26 mouse cellular contexts compared by ENCODE assay signal in the genomic region with DNA sequence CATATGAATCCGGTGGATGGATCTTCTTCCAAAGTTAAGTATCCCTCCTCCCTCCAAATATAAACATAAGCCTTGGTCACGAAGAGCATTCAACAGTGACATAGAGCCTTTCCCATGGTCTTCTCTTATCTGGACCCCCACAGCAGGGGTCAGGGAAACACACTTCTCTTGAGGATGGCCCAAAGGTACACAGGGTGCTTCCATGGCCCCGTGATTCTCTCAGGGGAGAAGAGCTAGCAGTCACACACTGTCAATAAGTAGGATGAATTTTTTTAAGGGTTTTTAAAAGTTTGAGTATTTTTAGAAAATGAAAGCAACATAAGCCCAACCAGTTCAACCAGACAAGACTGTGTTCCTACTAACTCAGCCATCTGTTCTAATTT. TPM values are rescaled to one million over a fixed set of nuclear protein-coding genes. Genes with fewer than 3 reads are reported as not detected.
A peak's percentile ranks its signal among the peaks of the same experiment; 100 is the strongest.
DNase-seq lines count a peak whose midpoint lies in the region; ATAC-seq and TF ChIP-seq lines count a peak whose summit lies in the region.
"Had no signal": no experiment of that assay in that cellular context is flagged by ENCODE, and none has a peak within 500 bp of the region (broad histone marks: within the 10 kb centered on the region; RNA-seq: fewer than 3 reads in every experiment).

No protein-coding gene starts in this region.

- no peak overlapping the region for H3K4me3 ChIP-seq in lung, postnatal 0 days (ENCODE audit: low read depth, low read length)
- no peak overlapping the region for H3K4me3 ChIP-seq in lung, adult 2 months (replicated peaks; ENCODE audit: extremely low read depth, low read depth, low read length)
- no peak overlapping the region for H3K4me3 ChIP-seq in bone marrow macrophage, adult 2 months (ENCODE audit: insufficient read depth, low read length)
- no peak overlapping the region for H3K4me3 ChIP-seq in intestine, embryonic 15.5 days (replicated peaks)
- no peak overlapping the region for H3K4me3 ChIP-seq in stomach, embryonic 15.5 days (replicated peaks)
- H3K4me3 ChIP-seq: embryonic facial prominence, embryonic 12.5 days; heart, embryonic 15.5 days; megakaryocyte, embryonic 14.5 days; midbrain, embryonic 12.5 days; myocyte; neural tube, embryonic 12.5 days had no signal

- DNase-seq in lung, postnatal 0 days (ENCODE audit: low spot score): no peak
- no peak for DNase-seq in lung, adult 2 months
- DNase-seq in cerebellum, postnatal 10 days: no peak
- no peak for DNase-seq in left cerebral cortex, adult 9 months (ENCODE audit: low spot score in 2 of 2)
- DNase-seq: adrenal gland, postnatal 10 days; cerebellum, adult 11 months; cerebellum, adult 9-10 months; embryo, embryonic 11 days; gastrocnemius, postnatal 36 days; kidney, postnatal 4 days; liver; lung, embryonic 14.5 days; right cerebral cortex, postnatal 4 days had no signal

- TF ChIP-seq POLR2A in lung, adult 2 months (IDR thresholded peaks at IDR 0.05; ENCODE audit: borderline replicate concordance, extremely low read depth, low read depth, low read length): no peak
- no peak for TF ChIP-seq POLR2A in bone marrow macrophage, adult 2 months (IDR thresholded peaks at IDR 0.05; ENCODE audit: borderline replicate concordance, low read depth, low read length)

- no peaks in the 10 kb centered on the region for H3K36me3 ChIP-seq in lung, postnatal 0 days (ENCODE audit: insufficient read depth, low read length)
- H3K36me3 ChIP-seq in intestine, embryonic 15.5 days: no peaks in the 10 kb centered on the region
- H3K36me3 ChIP-seq in stomach, embryonic 15.5 days: no peaks in the 10 kb centered on the region
- H3K36me3 ChIP-seq: embryonic facial prominence, embryonic 12.5 days; heart, embryonic 15.5 days; midbrain, embryonic 12.5 days; neural tube, embryonic 12.5 days had no signal

- H3K4me2 ChIP-seq in lung, postnatal 0 days (replicated peaks; ENCODE audit: low read depth, low read length): no peak overlapping the region
- H3K4me2 ChIP-seq in intestine, embryonic 15.5 days (replicated peaks): no peak overlapping the region
- no peak overlapping the region for H3K4me2 ChIP-seq in stomach, embryonic 15.5 days
- H3K4me2 ChIP-seq: embryonic facial prominence, embryonic 12.5 days; heart, embryonic 15.5 days; lung, embryonic 14.5 days; midbrain, embryonic 12.5 days; neural tube, embryonic 12.5 days had no signal

- no peak overlapping the region for H3K9ac ChIP-seq in lung, postnatal 0 days (replicated peaks; ENCODE audit: low read depth)
- no peak overlapping the region for H3K9ac ChIP-seq in intestine, embryonic 15.5 days
- no peak overlapping the region for H3K9ac ChIP-seq in stomach, embryonic 15.5 days
- H3K9ac ChIP-seq: embryonic facial prominence, embryonic 12.5 days; heart, embryonic 15.5 days; liver, embryonic 14.5 days; lung, embryonic 14.5 days; midbrain, embryonic 12.5 days; neural tube, embryonic 12.5 days had no signal

- WGBS in lung, postnatal 0 days: 63% methylated on average over 3 of the region's 3 CpGs
- 61% methylated on average over 3 of the region's 3 CpGs for WGBS in lung, adult 2 months
- 72% methylated on average over 3 of the region's 3 CpGs for WGBS in intestine, embryonic 15.5 days
- 81% methylated on average over 3 of the region's 3 CpGs for WGBS in stomach, embryonic 15.5 days

- no peak for TF ChIP-seq EP300 in lung, postnatal 0 days (IDR thresholded peaks at IDR 0.05)

- ATAC-seq in lung, postnatal 0 days: no peak
- ATAC-seq in intestine, embryonic 15.5 days: no peak
- ATAC-seq in stomach, embryonic 15.5 days (ENCODE audit: insufficient read depth, low FRiP score, low read depth): no peak
- no peak for ATAC-seq in CD4-positive, CD25-positive, alpha-beta regulatory T cell, adult 4 months
- ATAC-seq: forebrain, embryonic 14.5 days; Patski had no signal

- H3K27me3 ChIP-seq in lung, postnatal 0 days (replicated peaks; ENCODE audit: insufficient read depth, low read length): no peaks in the 10 kb centered on the region
- no peaks in the 10 kb centered on the region for H3K27me3 ChIP-seq in intestine, embryonic 15.5 days (replicated peaks)
- H3K27me3 ChIP-seq in stomach, embryonic 15.5 days (replicated peaks): no peaks in the 10 kb centered on the region
- H3K27me3 ChIP-seq: embryonic facial prominence, embryonic 12.5 days; heart, embryonic 15.5 days; megakaryocyte, embryonic 14.5 days; midbrain, embryonic 12.5 days; neural tube, embryonic 12.5 days; Patski had no signal

- no peak for TF ChIP-seq CTCF in lung, postnatal 0 days (IDR thresholded peaks at IDR 0.05)
- TF ChIP-seq CTCF in lung, adult 2 months (IDR thresholded peaks at IDR 0.05; ENCODE audit: insufficient read depth, low read length): no peak
- TF ChIP-seq CTCF in bone marrow macrophage, adult 2 months (IDR thresholded peaks at IDR 0.05; ENCODE audit: low read depth, low read length): no peak

- 0 out of 2 replicates have a peak overlapping the region, but pooled peaks have one; percentile 32 for H3K27ac ChIP-seq in lung, postnatal 0 days (ENCODE audit: low read length)
- peak overlapping the region; percentile 14; the same call in 1 of the 2 replicates for H3K27ac ChIP-seq in bone marrow macrophage, adult 2 months (ENCODE audit: insufficient read depth, low read depth, low read length)
- peak overlapping the region; percentile 72; the same call in 1 of the 2 replicates for H3K27ac ChIP-seq in intestine, embryonic 15.5 days
- peak overlapping the region; percentile 61; the same call in 1 of the 2 replicates for H3K27ac ChIP-seq in stomach, embryonic 15.5 days
- H3K27ac ChIP-seq: embryonic facial prominence, embryonic 12.5 days; heart, embryonic 15.5 days; liver, embryonic 14.5 days; midbrain, embryonic 12.5 days; neural tube, embryonic 12.5 days had no signal

- H3K9me3 ChIP-seq in lung, postnatal 0 days (ENCODE audit: low read length): no peaks in the 10 kb centered on the region
- no peaks in the 10 kb centered on the region for H3K9me3 ChIP-seq in intestine, embryonic 15.5 days
- H3K9me3 ChIP-seq in stomach, embryonic 15.5 days: no peaks in the 10 kb centered on the region
- H3K9me3 ChIP-seq: embryonic facial prominence, embryonic 12.5 days; heart, embryonic 15.5 days; megakaryocyte, embryonic 14.5 days; midbrain, embryonic 12.5 days; neural tube, embryonic 12.5 days had no signal

- 0 out of 2 replicates have a peak, but pooled peaks cover 1% of the 10 kb centered on the region for H3K4me1 ChIP-seq in lung, postnatal 0 days (ENCODE audit: insufficient read depth, low read depth, low read length)
- H3K4me1 ChIP-seq in lung, adult 2 months (ENCODE audit: control insufficient read depth, insufficient read depth, low read length): peaks cover 5% of the 10 kb centered on the region
- peaks cover 15% of the 10 kb centered on the region for H3K4me1 ChIP-seq in bone marrow macrophage, adult 2 months (ENCODE audit: control insufficient read depth, insufficient read depth, low read length)
- H3K4me1 ChIP-seq in intestine, embryonic 15.5 days (replicated peaks): peaks cover 12% of the 10 kb centered on the region
- H3K4me1 ChIP-seq in stomach, embryonic 15.5 days: 0 out of 2 replicates have a peak, but pooled peaks cover 4% of the 10 kb centered on the region
- H3K4me1 ChIP-seq: neural tube, embryonic 12.5 days had no signal

RNA-seq across cellular contexts. Expression of a gene that starts 58.2 kb away (rescaled TPM):
- polyA plus RNA-seq in lung, postnatal 0 days (2015; fragmentation: Nextera tagmentation; extraction: Ambion mirVana): 123 and 145 TPM in 2 replicates
- 261 and 286 TPM in 2 replicates for polyA plus RNA-seq in lung, adult 2 months (2012; rRNA removed)
- 265 and 268 TPM in 2 replicates for polyA plus RNA-seq in bone marrow macrophage, adult 2 months (2012; ENCODE audit: insufficient read depth, insufficient read length, missing spikeins)
- 95.8 and 107 TPM in 2 replicates for polyA plus RNA-seq in intestine, embryonic 15.5 days (2015; fragmentation: Nextera tagmentation; extraction: Ambion mirVana)
- 142 and 146 TPM in 2 replicates for polyA plus RNA-seq in stomach, embryonic 15.5 days (2015; fragmentation: Nextera tagmentation; extraction: Ambion mirVana)
- 100 to 1,000 TPM; 139 to 188 TPM for polyA plus RNA-seq in CD4-positive, CD25-positive, alpha-beta regulatory T cell, adult 4 months (2017; shearing (Covaris generic))

Comparison
In these comparisons a context has a peak if more than half of its experiments do, and no peak if none do; other contexts are left out.
1. H3K27ac ChIP-seq: peak in every context shown above with its lines; median percentile 72 in intestine, embryonic 15.5 days; 61 in stomach, embryonic 15.5 days; 32 in lung, postnatal 0 days; 14 in bone marrow macrophage, adult 2 months.